Mouse (Mus musculus): ENCODE data around the gene Gm3015. TPM values are rescaled to one million over a fixed set of nuclear protein-coding genes. Genes with fewer than 3 reads are reported as not detected.
"Not testable (repeated sequence)": the region's sequence is repeated elsewhere in the genome, so short reads cannot be mapped to it uniquely, and the experiment has no call there.

The Gm3015 gene
- not detected in 2 replicates for polyA plus RNA-seq (2012; ENCODE audit: insufficient read depth, insufficient read length, missing spikeins)

- not testable (repeated sequence) for H3K4me1 ChIP-seq (ENCODE audit: control insufficient read depth, insufficient read depth, insufficient read length, low read length); H3K27ac ChIP-seq (replicated peaks; ENCODE audit: low read depth, low read length)
Measured at GRCm38 (mm10) chr14:42768721-42769120, at the start of gene Gm3015. Gene Gm3015 (minus strand): TSS chr14:42768821.

GRCm38 (mm10) chr14:42797887-42798286 is 29.3 kb upstream of the Gm3015 start, which contains the start of gene Gm10377:
Gene Gm10377 (minus strand): TSS chr14:42797987.
- not testable (repeated sequence) for H3K4me1 ChIP-seq (ENCODE audit: control insufficient read depth, insufficient read depth, insufficient read length, low read length); H3K4me3 ChIP-seq (ENCODE audit: insufficient read depth, low read depth, low read length); H3K27ac ChIP-seq (replicated peaks; ENCODE audit: low read depth, low read length)

More at GRCm38 (mm10) chr14:42768721-42769120, at the start of gene Gm3015:
- not testable (repeated sequence) for H3K4me3 ChIP-seq (ENCODE audit: insufficient read depth, low read depth, low read length)

Other genes with a start within 250 kb of the Gm3015 start
- gene Gm8024, start 244.5 kb downstream of the Gm3015 start, polyA plus RNA-seq (2012; ENCODE audit: insufficient read depth, insufficient read length, missing spikeins), result not detected in 2 replicates
- not detected in 2 replicates for gene Gm17124, start 168.9 kb downstream of the Gm3015 start, polyA plus RNA-seq (2012; ENCODE audit: insufficient read depth, insufficient read length, missing spikeins)
- gene Gm3633, start 126.9 kb downstream of the Gm3015 start, polyA plus RNA-seq (2012; ENCODE audit: insufficient read depth, insufficient read length, missing spikeins), result not detected in 2 replicates
- not detected in 2 replicates for gene Gm10378, start 112.9 kb downstream of the Gm3015 start, polyA plus RNA-seq (2012; ENCODE audit: insufficient read depth, insufficient read length, missing spikeins)
- not detected in 2 replicates for gene Gm10377, start 29.2 kb upstream of the Gm3015 start, polyA plus RNA-seq (2012; ENCODE audit: insufficient read depth, insufficient read length, missing spikeins)
- gene Gm21977, start 84.7 kb upstream of the Gm3015 start, polyA plus RNA-seq (2012; ENCODE audit: insufficient read depth, insufficient read length, missing spikeins), result not detected in 2 replicates
- not detected in 2 replicates for gene Gm8082, start 224.8 kb upstream of the Gm3015 start, polyA plus RNA-seq (2012; ENCODE audit: insufficient read depth, insufficient read length, missing spikeins)
- gene Gm10376, start 246.8 kb upstream of the Gm3015 start, polyA plus RNA-seq (2012; ENCODE audit: insufficient read depth, insufficient read length, missing spikeins), result not detected in 2 replicates

Data from brown adipose tissue, adult 24 weeks (tissue).